Mouse (Mus musculus): ENCODE measurements around the gene Gm5134.

Gene Gm5134

DNA sequence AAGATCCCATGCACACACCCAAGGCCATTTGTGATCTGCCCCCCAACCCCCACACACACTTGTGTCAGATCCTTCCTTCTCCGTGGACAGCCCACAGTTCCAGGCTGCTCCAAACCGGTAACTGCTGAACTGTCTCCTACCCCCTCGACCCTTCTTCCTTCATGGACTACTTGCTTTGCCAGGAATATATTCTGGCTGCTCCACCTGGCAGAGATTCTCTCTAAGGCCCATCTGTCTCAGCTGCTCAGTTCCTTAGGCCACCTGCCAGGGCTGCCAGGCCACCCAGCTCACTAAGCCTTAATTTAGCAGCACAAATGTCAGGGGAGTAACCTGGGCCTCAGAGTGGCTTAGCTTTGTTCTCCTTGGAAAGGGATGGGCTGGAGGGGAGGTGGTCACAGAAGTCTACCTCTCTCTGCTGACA, 47.8 kb downstream of the Gm5134 start:
- CTCF ChIA-PET, result interaction anchor here in 3 of 4 experiments (0.5 to 0.7 kb wide), 5 partner anchors 80 to 1088 kb away, joined by 3 to 5 read pairs (median 3); no protein-coding TSS in a partner anchor
- POLR2A ChIA-PET, result interaction anchor here (0.5 to 3.2 kb wide), 18 partner anchors 8 to 121 kb away, joined by 3 to 25 read pairs (median 3); no protein-coding TSS in a partner anchor

GRCm38 (mm10) chr10:76002615-76003014, 48.3 kb downstream of the Gm5134 start:
- ChIA-PET CTCF (interaction anchor here in 2 of 4 experiments (0.6 to 0.8 kb wide), 4 partner anchors 9 to 1087 kb away, joined by 3 to 5 read pairs (median 4); no protein-coding TSS in a partner anchor), POLR2A (interaction anchor here (0.5 to 3.2 kb wide), 18 partner anchors 9 to 238 kb away, joined by 3 to 25 read pairs (median 3); partner anchors contain the start of genes Gm867 (in 1 of the 4) and Zfp280b (in 1 of the 4))

DNA sequence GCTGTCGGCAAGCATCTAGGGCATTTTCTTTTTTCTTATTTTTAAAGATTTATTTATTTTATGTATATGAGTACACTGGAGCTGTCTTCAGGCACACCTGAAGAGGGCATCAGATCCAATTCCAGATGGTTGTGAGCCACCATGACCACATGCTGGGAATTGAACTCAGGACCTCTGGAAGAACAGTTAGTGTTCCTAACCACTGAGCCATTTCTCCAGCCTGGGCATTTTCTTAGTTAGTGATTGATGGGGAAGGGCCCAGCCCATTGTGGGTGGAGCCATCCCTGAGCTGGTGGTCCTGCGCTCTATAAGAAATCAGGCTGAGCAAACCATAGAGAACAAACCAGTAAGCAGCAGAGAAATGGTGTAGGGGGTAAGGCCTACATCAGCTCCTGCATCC, 48.9 kb downstream of the Gm5134 start:
- POLR2A ChIA-PET, result interaction anchor here (0.6 to 3.2 kb wide), 16 partner anchors 8 to 238 kb away, joined by 3 to 25 read pairs (median 3); partner anchors contain the start of genes Gm867 (in 1 of the 4) and Zfp280b (in 1 of the 4)
- CTCF ChIA-PET, result interaction anchor here in 1 of 4 experiments (0.8 kb wide), 1 partner anchor 10 kb away, joined by 5 read pairs; no protein-coding TSS in a partner anchor

DNA sequence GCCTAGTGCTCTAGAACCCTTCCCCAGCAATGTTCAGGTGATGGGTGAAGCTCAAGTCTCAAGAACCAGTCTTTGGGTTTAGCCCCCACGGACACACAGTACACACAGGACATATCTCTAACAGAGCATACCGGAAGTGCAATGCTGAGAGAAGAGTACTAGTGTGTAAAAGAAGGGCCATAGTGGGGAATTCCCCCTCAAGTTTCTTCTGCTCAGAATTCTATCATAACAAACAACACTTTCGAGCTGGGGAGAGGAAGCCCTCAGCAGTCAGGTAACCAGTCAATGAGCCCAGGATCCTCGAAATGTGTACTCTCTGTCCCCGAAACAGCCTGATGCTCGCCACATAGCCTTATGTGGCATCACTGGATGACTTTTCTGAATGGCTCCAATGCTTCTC, 52.1 kb downstream of the Gm5134 start:
- ChIA-PET POLR2A (interaction anchor here in 3 of 4 experiments (0.6 to 3.4 kb wide), 6 partner anchors 13 to 637 kb away, joined by 3 to 14 read pairs (median 3); partner anchors contain the start of genes Mif (in 1 of the 3) and Zfp280b (in 1 of the 3)), CTCF (interaction anchor here in 2 of 4 experiments (0.6 to 0.8 kb wide), 2 partner anchors 179 to 1056 kb away, joined by 3 to 4 read pairs; no protein-coding TSS in a partner anchor)

- CTCF ChIA-PET, result interaction anchor here in 3 of 4 experiments (0.6 to 2.1 kb wide), 5 partner anchors 17 to 113 kb away, joined by 3 to 6 read pairs (median 3); no protein-coding TSS in a partner anchor
- POLR2A ChIA-PET, result interaction anchor here in 3 of 4 experiments (0.7 to 1.7 kb wide), 6 partner anchors 14 to 74 kb away, joined by 3 to 9 read pairs (median 4); partner anchors contain the start of gene Mmp11 (in 1 of the 3)
Measured at GRCm38 (mm10) chr10:76009812-76010211, 55.5 kb downstream of the Gm5134 start.

DNA sequence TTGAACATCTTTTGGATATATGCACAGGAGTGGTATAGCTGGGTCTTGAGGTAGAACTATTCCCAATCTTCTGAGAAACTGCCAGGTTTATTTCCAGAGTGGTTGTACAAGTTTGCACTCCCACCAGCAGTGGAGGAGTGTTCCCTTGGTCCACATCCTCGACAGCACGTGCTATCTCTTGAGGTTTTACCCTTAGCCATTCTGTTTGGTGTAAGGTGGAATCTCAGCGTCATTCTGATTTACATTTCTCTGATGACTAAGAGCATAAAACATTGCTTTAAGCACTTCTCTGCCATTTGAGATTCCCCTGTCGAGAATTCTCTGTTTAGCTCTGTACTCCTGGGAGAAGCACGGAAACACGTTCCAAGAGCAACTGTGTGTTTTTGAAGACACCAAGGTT, 58.6 kb downstream of the Gm5134 start:
- POLR2A ChIA-PET, result interaction anchor here in 1 of 4 experiments (1.1 to 1.5 kb wide), 3 partner anchors 11 to 40 kb away, joined by 3 to 5 read pairs (median 4); no protein-coding TSS in a partner anchor
- CTCF ChIA-PET, result interaction anchor here in 1 of 4 experiments (1.2 kb wide), 1 partner anchor 50 kb away, joined by 3 read pairs; no protein-coding TSS in a partner anchor

DNA sequence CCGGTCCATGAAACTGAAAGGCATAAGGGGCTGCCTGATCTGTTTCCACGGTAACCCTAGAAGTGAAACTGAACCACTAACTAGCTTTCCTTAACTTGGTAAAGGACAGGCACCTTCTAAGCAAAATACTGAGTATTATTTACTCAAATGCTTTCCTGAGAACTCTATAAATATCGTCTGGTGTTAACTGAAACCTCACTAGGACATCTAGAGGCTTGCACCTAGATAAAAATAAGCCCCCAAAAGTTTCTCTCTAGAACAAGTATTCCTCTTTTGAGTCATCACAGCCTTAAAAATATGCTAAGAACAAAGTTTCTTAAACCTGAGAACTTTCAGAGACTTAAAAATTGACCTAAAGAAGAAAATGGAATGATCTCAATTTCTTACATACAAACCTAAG, 62.6 kb downstream of the Gm5134 start:
- POLR2A ChIA-PET, result interaction anchor here in 1 of 4 experiments (1.6 kb wide), 1 partner anchor 11 kb away, joined by 10 read pairs; no protein-coding TSS in a partner anchor

DNA sequence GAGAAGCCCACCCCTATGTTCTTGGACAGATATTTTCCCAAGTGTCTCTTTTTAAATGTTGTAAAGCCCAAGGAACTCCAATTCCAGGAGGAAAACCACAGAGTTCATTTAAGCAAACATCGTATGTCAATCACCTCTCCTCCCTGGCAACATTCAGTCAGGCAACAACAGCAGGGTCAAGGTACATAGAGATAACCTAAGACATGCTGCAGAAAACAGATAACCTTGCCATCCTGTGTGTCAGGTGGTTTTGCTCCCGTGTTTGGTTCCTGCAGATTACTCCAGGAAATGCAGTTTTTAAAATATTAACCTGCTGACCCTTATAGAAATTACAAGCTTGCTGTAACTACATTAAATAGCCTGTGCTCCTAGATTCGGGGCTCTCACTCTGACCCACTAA, 67.4 kb downstream of the Gm5134 start:
- POLR2A ChIA-PET, result interaction anchor here in 1 of 4 experiments (1.1 kb wide), 1 partner anchor 10 kb away, joined by 3 read pairs; no protein-coding TSS in a partner anchor

More for the DNA sequence above, 62.6 kb downstream of the Gm5134 start:
- CTCF ChIA-PET, result interaction anchor here in 2 of 4 experiments (0.7 to 0.8 kb wide), 2 partner anchors 57 to 244 kb away, joined by 3 read pairs; partner anchors contain the start of gene Ddt (in 1 of the 2)

GRCm38 (mm10) chr10:76023921-76024320, 69.6 kb downstream of the Gm5134 start:
- POLR2A ChIA-PET, result interaction anchor here in 3 of 4 experiments (0.5 to 6.2 kb wide), 36 partner anchors 8 to 320 kb away, joined by 3 to 64 read pairs (median 4); partner anchors contain the start of genes Zfp280b (in 2 of the 3), Cabin1 (in 1 of the 3), Gstt2 (in 1 of the 3) and Mif (in 1 of the 3)
- CTCF ChIA-PET, result interaction anchor here in 2 of 4 experiments (0.6 to 1.2 kb wide), 4 partner anchors 8 to 178 kb away, joined by 3 to 5 read pairs (median 3); no protein-coding TSS in a partner anchor

More for the DNA sequence above, 67.4 kb downstream of the Gm5134 start:
- CTCF ChIA-PET, result interaction anchor here in 1 of 4 experiments (0.7 kb wide), 1 partner anchor 610 kb away, joined by 5 read pairs; no protein-coding TSS in a partner anchor

DNA sequence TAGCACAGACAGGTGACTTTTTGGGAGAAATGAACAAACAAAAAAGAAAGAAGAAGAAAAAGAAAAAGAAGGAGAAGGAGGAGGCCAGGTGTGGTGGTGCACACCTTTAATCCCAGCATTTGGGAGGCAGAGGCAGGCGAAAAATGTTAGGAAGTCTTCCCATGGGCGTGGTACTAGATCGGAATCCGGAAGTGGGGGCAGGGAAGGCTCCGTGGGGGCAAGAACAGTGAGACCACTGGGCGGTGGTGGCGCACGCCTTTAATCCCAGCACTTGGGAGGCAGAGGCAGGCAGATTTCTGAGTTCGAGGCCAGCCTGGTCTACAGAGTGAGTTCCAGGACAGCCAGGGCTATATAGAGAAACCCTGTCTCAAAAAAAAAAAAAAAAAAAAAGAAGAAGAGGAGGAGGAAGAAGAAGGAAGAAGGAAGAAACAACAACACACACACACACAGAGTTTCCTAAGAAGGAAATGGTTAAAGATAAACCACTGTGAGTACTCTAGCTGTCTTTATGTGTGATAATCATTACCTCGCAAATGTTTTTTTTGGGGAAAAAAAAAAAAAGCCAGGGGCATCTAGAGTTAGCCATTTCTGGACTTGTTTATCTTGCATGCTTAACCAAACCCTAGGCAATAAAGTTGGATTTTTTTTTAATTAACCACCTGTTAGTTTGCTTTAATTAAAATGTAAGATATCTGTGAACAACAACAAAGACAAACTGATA, 71.3 kb downstream of the Gm5134 start:
- CTCF ChIA-PET, result interaction anchor here in 2 of 4 experiments (0.7 kb wide), 2 partner anchors 9 to 390 kb away, joined by 3 to 4 read pairs; no protein-coding TSS in a partner anchor

DNA sequence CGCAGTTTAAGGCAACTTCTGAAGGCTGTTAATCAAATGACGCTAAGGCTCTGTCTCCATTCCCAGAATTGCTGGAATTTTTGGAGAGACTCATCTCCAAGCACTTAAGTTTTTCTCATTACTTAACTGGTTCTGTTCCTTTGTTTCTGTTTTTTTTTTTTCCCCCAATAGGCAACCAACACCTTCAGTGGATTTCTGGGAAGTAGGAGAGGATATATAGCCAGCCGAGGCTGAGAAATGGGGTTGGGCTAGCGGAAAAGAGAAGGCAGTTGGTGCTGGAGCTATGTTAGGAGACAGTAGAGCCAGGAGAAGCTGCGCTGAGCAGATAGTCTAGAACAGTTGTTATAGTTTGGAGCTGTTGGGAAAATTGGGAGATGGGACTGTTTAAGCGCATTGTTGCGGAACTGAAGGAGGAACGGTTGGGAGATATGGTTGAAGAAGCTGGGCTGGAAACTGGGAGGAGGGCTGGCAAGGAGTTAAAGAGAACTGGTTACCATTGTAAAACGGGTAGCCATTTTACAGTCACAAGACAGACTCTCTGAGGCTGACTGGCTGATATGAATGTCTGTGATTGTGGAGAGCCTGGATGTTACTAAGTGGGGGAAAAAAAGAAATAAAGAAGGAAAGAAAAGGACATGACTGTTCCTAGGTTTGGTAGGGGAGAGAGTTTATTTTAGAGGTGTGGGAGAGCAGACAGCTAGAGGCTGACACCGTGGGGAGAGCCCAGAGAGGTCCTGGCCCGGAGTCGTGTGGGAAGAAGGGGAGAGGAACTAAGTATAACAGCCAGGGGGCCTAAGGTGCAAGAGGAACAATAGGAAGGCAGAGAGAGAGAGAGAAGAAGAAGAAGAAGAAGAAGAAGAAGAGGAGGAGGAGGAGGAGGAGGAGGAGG, 73.1 kb downstream of the Gm5134 start:
- CTCF ChIA-PET, result interaction anchor here (0.5 to 1.3 kb wide), 9 partner anchors 48 to 486 kb away, joined by 3 to 10 read pairs (median 5); no protein-coding TSS in a partner anchor
- POLR2A ChIA-PET, result interaction anchor here (0.6 to 6.2 kb wide), 32 partner anchors 9 to 1164 kb away, joined by 3 to 64 read pairs (median 4); partner anchors contain the start of genes Cabin1 (in 1 of the 4), Gm20441 (in 1 of the 4), Gstt3 (in 1 of the 4) and Mif (in 1 of the 4)

More for the DNA sequence above, 71.3 kb downstream of the Gm5134 start:
- POLR2A ChIA-PET, result interaction anchor here in 3 of 4 experiments (0.7 to 6.2 kb wide), 15 partner anchors 12 to 1075 kb away, joined by 3 to 64 read pairs (median 5); partner anchors contain the start of gene Cabin1 (in 1 of the 3)

DNA sequence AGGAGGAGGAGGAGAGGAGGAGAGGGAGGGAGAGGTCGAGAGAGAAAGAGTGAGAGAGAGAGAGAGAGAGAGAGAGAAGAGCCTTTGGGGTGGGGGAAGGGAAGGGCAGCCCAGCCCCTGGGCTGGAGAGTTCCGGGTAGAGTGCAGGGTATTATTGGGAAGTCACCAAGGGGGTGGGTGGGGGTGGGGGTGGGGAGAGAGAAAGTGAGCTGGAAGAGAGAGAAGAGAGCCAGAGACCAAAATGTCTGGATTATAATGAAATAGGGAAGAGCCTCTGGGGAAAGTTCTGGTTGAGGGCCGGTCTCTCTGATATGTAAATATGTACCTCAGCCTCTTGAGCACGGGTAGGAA, 73.7 kb downstream of the Gm5134 start:
- ChIA-PET CTCF (interaction anchor here in 3 of 4 experiments (0.7 to 1.3 kb wide), 6 partner anchors 14 to 323 kb away, joined by 3 to 5 read pairs (median 3); no protein-coding TSS in a partner anchor), POLR2A (interaction anchor here (0.6 to 6.2 kb wide), 32 partner anchors 9 to 378 kb away, joined by 3 to 64 read pairs (median 4); partner anchors contain the start of genes Cabin1 (in 1 of the 4), Gm20441 (in 1 of the 4), Gstt3 (in 1 of the 4) and Mif (in 1 of the 4))

DNA sequence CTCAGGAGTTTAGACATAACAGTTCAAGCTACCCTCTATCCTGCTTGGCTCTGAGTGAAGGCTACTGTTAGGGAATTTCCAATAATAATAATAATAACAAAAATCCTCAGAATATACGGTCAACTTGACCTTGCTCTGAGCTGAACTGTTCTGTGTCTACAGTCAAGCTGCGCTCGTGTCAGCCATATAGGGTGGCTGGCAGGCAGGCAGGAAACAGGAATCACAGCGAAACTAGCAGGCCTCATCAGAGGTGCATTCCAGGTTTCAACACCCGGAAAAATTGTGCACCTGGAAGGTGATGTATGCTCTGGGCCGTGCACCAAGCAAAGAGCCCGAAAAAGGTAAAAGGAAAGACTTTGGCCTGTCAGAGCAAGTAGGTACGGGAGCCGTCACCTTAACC, 74.1 kb downstream of the Gm5134 start:
- CTCF ChIA-PET, result interaction anchor here in 3 of 4 experiments (0.7 to 1.3 kb wide), 6 partner anchors 13 to 324 kb away, joined by 3 to 5 read pairs (median 3); no protein-coding TSS in a partner anchor

DNA sequence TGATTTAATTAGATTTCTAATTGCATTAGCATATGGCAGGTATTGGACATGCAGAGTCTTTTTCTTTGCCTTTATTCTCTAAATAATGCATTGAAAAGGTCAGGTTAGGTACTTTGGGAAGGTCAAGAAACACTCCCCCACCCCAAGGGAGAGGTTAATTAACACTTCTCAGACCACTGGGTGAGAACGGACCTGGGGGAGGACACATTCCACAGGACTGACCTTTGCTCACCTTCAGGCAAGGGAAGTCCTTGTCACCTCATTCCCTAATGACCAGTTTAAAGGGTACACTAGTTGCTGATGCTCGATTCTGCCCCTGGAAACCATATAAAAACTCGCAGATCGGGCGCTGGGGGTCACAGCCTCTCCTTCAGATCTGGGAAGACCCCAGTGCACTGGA, 75.0 kb downstream of the Gm5134 start:
- ChIA-PET POLR2A (interaction anchor here in 3 of 4 experiments (0.9 to 3.7 kb wide), 11 partner anchors 8 to 42 kb away, joined by 3 to 19 read pairs (median 4); no protein-coding TSS in a partner anchor), CTCF (interaction anchor here in 1 of 4 experiments (1.3 kb wide), 1 partner anchor 56 kb away, joined by 3 read pairs; no protein-coding TSS in a partner anchor)

More for the DNA sequence above, 74.1 kb downstream of the Gm5134 start:
- POLR2A ChIA-PET, result interaction anchor here (0.6 to 6.2 kb wide), 28 partner anchors 9 to 378 kb away, joined by 3 to 64 read pairs (median 4); partner anchors contain the start of genes Cabin1 (in 1 of the 4), Gm20441 (in 1 of the 4), Gstt3 (in 1 of the 4) and Mmp11 (in 1 of the 4)

- CTCF ChIA-PET, result no interaction called here
- POLR2A ChIA-PET, result interaction anchor here in 2 of 4 experiments (0.7 to 2.3 kb wide), 6 partner anchors 11 to 224 kb away, joined by 3 to 9 read pairs (median 4); no protein-coding TSS in a partner anchor
Measured at GRCm38 (mm10) chr10:76030496-76030895, 76.2 kb downstream of the Gm5134 start.

Measured in embryonic stem cell, embryonic (primary cell).